Mouse (Mus musculus): ENCODE data around the gene Fubp1.

- TF ChIP-seq CTCF (IDR thresholded peaks at IDR 0.05; ENCODE audit: low read depth, low read length) (no peak), POLR2A (IDR thresholded peaks at IDR 0.05; ENCODE audit: insufficient read depth, low read length) (no peak)
These were observed 850 bp upstream of the Fubp1 start for GRCm38 (mm10) chr3:152209177-152209966.

Data from ES-Bruce4 (cell line).